Mouse (Mus musculus) heart, postnatal 0 days (tissue): Measurements from ENCODE around the gene Fgl2.

ENCODE experiments used
- CTCF ChIP-seq: IDR thresholded peaks from 2 replicates; pipeline ENCODE4 v1.5.1; 2016; ENCODE audit warnings: antibody characterized with exemption, control low read depth, low read depth
- EP300 ChIP-seq: IDR thresholded peaks from 2 replicates; pipeline ENCODE4 v1.6.1; 2016; ENCODE audit warnings: antibody characterized with exemption, low read depth

DNA sequence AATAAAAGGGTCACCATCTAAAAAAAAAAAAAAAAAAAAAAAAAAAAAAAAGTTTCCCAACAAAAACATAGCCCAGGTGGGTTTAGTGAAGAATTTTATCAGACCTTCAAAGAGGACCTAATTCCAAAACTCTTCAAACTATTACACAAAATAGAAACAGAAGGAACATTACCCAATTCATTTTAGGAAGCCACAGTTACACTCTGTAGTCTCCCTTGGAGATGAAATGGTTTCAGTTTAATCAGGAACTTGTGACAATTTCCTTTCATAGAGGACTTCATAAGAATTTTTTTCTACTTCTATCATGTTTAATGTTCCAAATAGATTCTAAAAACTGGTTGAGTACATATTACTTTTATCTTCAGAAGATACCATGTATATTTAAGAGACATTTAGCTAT, 20.8 kb upstream of the Fgl2 start:
- TF ChIP-seq CTCF (no peak), EP300 (no peak)
